ENCODE assay signal across 11 mouse cellular contexts in genomic region chr6:30177305-30177704, GRCm38 (mm10).
A peak's percentile ranks its signal among the peaks of the same experiment; 100 is the strongest.
DNase-seq lines count a peak whose midpoint lies in the region; ATAC-seq and TF ChIP-seq lines count a peak whose summit lies in the region.
"Had no signal": no experiment of that assay in that cellular context is flagged by ENCODE, and none has a peak within 500 bp of the region (broad histone marks: within the 10 kb centered on the region; RNA-seq: fewer than 3 reads in every experiment).

No protein-coding gene starts in this region.

- ATAC-seq in embryonic facial prominence, embryonic 13.5 days (ENCODE audit: insufficient number of reproducible peaks, insufficient read depth, low FRiP score, low TSS enrichment, low read depth): no peak
- ATAC-seq: hindbrain, postnatal 0 days had no signal

- no peak overlapping the region for H3K27ac ChIP-seq in kidney, adult 2 months (ENCODE audit: insufficient read depth, low read depth, low read length)
- H3K27ac ChIP-seq in embryonic facial prominence, embryonic 13.5 days: no peak overlapping the region
- H3K27ac ChIP-seq: hindbrain, postnatal 0 days; stomach, embryonic 15.5 days had no signal

- H3K36me3 ChIP-seq in kidney, adult 2 months (ENCODE audit: control insufficient read depth, insufficient read depth, low read length): no peaks in the 10 kb centered on the region
- peaks cover 18% of the 10 kb centered on the region for H3K36me3 ChIP-seq in E14TG2a.4 (ENCODE audit: insufficient read depth, low read length)
- H3K36me3 ChIP-seq in embryonic facial prominence, embryonic 13.5 days: no peaks in the 10 kb centered on the region
- H3K36me3 ChIP-seq: stomach, embryonic 15.5 days had no signal

- intact Hi-C loops in heart, postnatal 14 days (cut with DNase I): no loop called here

- 0 out of 2 replicates have a peak overlapping the region, but pooled peaks have one; percentile 7 for H3K4me2 ChIP-seq in embryonic facial prominence, embryonic 13.5 days
- H3K4me2 ChIP-seq: stomach, embryonic 15.5 days had no signal

- no peaks in the 10 kb centered on the region for H3K9me3 ChIP-seq in E14TG2a.4 (ENCODE audit: low read length)
- H3K9me3 ChIP-seq in embryonic facial prominence, embryonic 13.5 days: no peaks in the 10 kb centered on the region
- H3K9me3 ChIP-seq: stomach, embryonic 15.5 days had no signal

- H3K9ac ChIP-seq in embryonic facial prominence, embryonic 13.5 days: no peak overlapping the region
- H3K9ac ChIP-seq: stomach, embryonic 15.5 days had no signal

- peak; percentile 12 for DNase-seq in kidney, adult 2 months
- DNase-seq in kidney, adult 8-10 months: no peak
- peak; percentile 28 to 39 for DNase-seq in B cell, adult 2 months
- DNase-seq in heart, postnatal 14 days: no peak
- no peak for DNase-seq in layer of hippocampus, postnatal 10 days (ENCODE audit: low spot score in 2 of 2)
- DNase-seq: cerebellum, adult 9-10 months; right cerebral cortex, postnatal 14 days had no signal

- TF ChIP-seq POLR2A in kidney, adult 2 months (IDR thresholded peaks at IDR 0.05; ENCODE audit: low read depth, low read length): no peak

- H3K27me3 ChIP-seq in kidney, adult 2 months (replicated peaks; ENCODE audit: control insufficient read depth, insufficient read depth, low read length): peaks cover 6% of the 10 kb centered on the region
- peaks cover 6% of the 10 kb centered on the region; the same call in 1 of the 2 replicates for H3K27me3 ChIP-seq in E14TG2a.4 (ENCODE audit: insufficient read depth, low read length)
- H3K27me3 ChIP-seq in embryonic facial prominence, embryonic 13.5 days: peaks cover 95% of the 10 kb centered on the region

- peaks cover 4% of the 10 kb centered on the region; the same call in 1 of the 2 replicates for H3K4me1 ChIP-seq in kidney, adult 2 months (ENCODE audit: control insufficient read depth, insufficient read depth, low read length)
- peaks cover 67% of the 10 kb centered on the region for H3K4me1 ChIP-seq in E14TG2a.4 (replicated peaks; ENCODE audit: low read depth, low read length)
- peaks cover 67% of the 10 kb centered on the region for H3K4me1 ChIP-seq in embryonic facial prominence, embryonic 13.5 days

- WGBS in kidney, adult 2 months: 4% methylated on average over 14 of the region's 14 CpGs
- 2% methylated on average over 14 of the region's 14 CpGs for WGBS in embryonic facial prominence, embryonic 13.5 days

- no peak for TF ChIP-seq CTCF in kidney, adult 2 months (conservative IDR thresholded peaks at IDR 0.05; ENCODE audit: insufficient read depth, insufficient read length, low read depth, low read length)
- no peak for TF ChIP-seq CTCF in E14TG2a.4 (conservative IDR thresholded peaks at IDR 0.05; ENCODE audit: low read length)

- H3K4me3 ChIP-seq in kidney, adult 2 months (ENCODE audit: insufficient read depth, low read depth, low read length): no peak overlapping the region
- H3K4me3 ChIP-seq in E14TG2a.4 (replicated peaks; ENCODE audit: low read length): peak overlapping the region; percentile 99
- H3K4me3 ChIP-seq in embryonic facial prominence, embryonic 13.5 days: no peak overlapping the region

Comparison
In these comparisons a context has a peak if more than half of its experiments do, and no peak if none do; other contexts are left out.
1. DNase-seq: peak in kidney, adult 2 months (single experiment) and B cell, adult 2 months (2 of 2); none in kidney, adult 8-10 months (0 of 2), heart, postnatal 14 days (0 of 2) and layer of hippocampus, postnatal 10 days (0 of 2).